Mouse (Mus musculus): ENCODE measurements around the gene Bcat1.

Bcat1 gene

DNA sequence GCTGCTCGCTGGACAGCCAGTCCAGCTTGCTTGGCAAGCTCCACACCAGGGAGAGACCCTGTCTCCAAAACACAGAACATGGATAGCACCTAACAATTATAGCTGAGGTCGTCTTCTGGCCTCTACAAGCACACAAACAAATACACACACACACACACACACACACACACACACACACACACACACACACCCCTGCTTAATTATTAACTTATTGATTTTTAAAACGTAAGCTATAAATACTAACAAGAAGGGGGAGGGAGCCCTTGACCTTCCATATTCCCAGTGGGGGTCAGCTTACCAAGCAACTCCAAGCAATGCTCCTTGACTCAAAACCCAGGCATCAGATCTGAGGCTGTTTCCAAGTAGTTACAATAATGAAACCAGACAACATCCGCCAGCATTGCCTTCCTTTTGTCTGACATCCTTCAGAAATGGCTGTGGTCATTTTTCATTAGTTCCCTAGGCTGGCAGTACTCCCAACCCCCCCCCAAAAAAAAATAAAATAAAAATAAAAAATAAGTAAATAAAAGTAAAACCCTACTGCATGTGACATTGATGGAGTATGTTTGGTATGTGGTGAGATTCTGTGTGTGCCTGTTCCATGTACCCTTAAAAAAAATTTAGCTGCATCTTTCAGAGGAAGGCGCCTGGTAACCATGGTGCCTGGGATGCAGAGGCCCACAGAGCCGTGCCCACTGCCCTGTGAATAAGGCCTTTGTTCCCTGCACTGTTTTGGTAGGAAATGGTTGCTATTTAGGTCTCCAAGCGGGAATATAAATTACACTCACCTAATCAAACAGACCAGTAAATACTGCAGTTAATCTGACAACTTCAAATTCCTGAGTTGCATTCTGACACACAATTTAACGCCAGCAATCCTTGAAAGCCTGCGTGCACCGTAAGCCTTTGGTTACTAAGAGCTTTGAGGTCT, 131.3 kb downstream of the Bcat1 start:
- DNase-seq (ENCODE audit: low spot score): no peak
